Mouse (Mus musculus): Measurements from ENCODE around the gene Col4a3bp. TPM values are rescaled to one million over a fixed set of nuclear protein-coding genes. Genes with fewer than 3 reads are reported as not detected.

The Col4a3bp gene
- total and polyA plus RNA-seq, 3 experiments: 7.0 to 14.8 (median 11.9) TPM

GRCm38 (mm10) chr13:96675756-96676155, 133.3 kb downstream of the Col4a3bp start:
- Histone ChIP-seq H3K4me2 (ENCODE audit: insufficient read depth, low read depth, poor library complexity, severe bottlenecking) (no peak overlapping the region), H3K9me3 (replicated peaks; ENCODE audit: low read length) (no peaks in the 10 kb centered on the region), H3K4me3 (replicated peaks in 1 of 3; ENCODE audit: low read depth in 2 of 3, low read length in 2 of 3, poor library complexity in 1 of 3) (no peak overlapping the region), H3K9ac (ENCODE audit: insufficient read depth, low read depth) (no peak overlapping the region), H3K27me3 (replicated peaks) (no peaks in the 10 kb centered on the region), H3K79me2 (replicated peaks; ENCODE audit: control insufficient read depth, extremely low read depth, insufficient read depth, poor library complexity, severe bottlenecking) (no peaks in the 10 kb centered on the region), H3K36me3 (replicated peaks in 1 of 2; ENCODE audit: control insufficient read depth in 1 of 2, insufficient read depth in 1 of 2, low read length in 1 of 2) (no peaks in the 10 kb centered on the region), H3K27ac (ENCODE audit: insufficient read depth, low read depth) (no peak overlapping the region), H3K4me1 (ENCODE audit: control insufficient read depth in 1 of 2, insufficient read depth in 2 of 2) (peaks cover 10 to 29% of the 10 kb centered on the region in 2 experiments)
- in situ Hi-C loops (cut with MboI; ENCODE audit: low pct_ligation_motif_present, low pct_unique_long_range_greater_than_20kb, low sequenced_read_pairs): no loop called here
- no peak for TF ChIP-seq HCFC1 (IDR thresholded peaks at IDR 0.05; ENCODE audit: low read depth, low read length)
- no peak for TF ChIP-seq SMC3 (IDR thresholded peaks at IDR 0.05; ENCODE audit: low read depth, low read length)
- no peak for TF ChIP-seq ZKSCAN1 (IDR thresholded peaks at IDR 0.05; ENCODE audit: borderline replicate concordance, low read depth, low read length)
- no peak for TF ChIP-seq MXI1 (IDR thresholded peaks at IDR 0.05; ENCODE audit: low read depth, low read length)
- no peak for TF ChIP-seq KAT2A (IDR thresholded peaks at IDR 0.05; ENCODE audit: insufficient replicate concordance, low read length)
- no peak for TF ChIP-seq CHD2 (IDR thresholded peaks at IDR 0.05; ENCODE audit: low read length)
- no peak for TF ChIP-seq TCF12 (IDR thresholded peaks at IDR 0.05; ENCODE audit: low read depth, low read length)
- no peak for TF ChIP-seq PAX5 (IDR thresholded peaks at IDR 0.05; ENCODE audit: low read length)
- no peak for TF ChIP-seq ELF1 (IDR thresholded peaks at IDR 0.05; ENCODE audit: low read depth, low read length)
- no peak for TF ChIP-seq ETS1 (conservative IDR thresholded peaks at IDR 0.05; ENCODE audit: low read depth, low read length)
- no peak for TF ChIP-seq POLR2A (IDR thresholded peaks at IDR 0.05; ENCODE audit: low read depth, low read length)
- no peak for TF ChIP-seq TBP (conservative IDR thresholded peaks at IDR 0.05; ENCODE audit: low read depth, low read length)
- no peak for TF ChIP-seq ZNF384 (IDR thresholded peaks at IDR 0.05; ENCODE audit: low read depth, low read length)
- no peak for TF ChIP-seq CTCF (conservative IDR thresholded peaks at IDR 0.05 in 1 of 2, IDR thresholded peaks at IDR 0.05 in 1 of 2; ENCODE audit: low read depth in 2 of 2, low read length in 2 of 2)
- no peak for TF ChIP-seq UBTF (IDR thresholded peaks at IDR 0.05; ENCODE audit: low read depth, low read length)
- TF ChIP-seq USF1 (IDR thresholded peaks at IDR 0.05; ENCODE audit: low read depth, low read length): no peak
- TF ChIP-seq E2F4 (IDR thresholded peaks at IDR 0.05; ENCODE audit: insufficient replicate concordance, low read depth, low read length): no peak
- TF ChIP-seq IRF4 (IDR thresholded peaks at IDR 0.05; ENCODE audit: low read depth, low read length): no peak
- TF ChIP-seq BHLHE40 (IDR thresholded peaks at IDR 0.05; ENCODE audit: low read depth, low read length): no peak
- no peak for DNase-seq (ENCODE audit: extremely low read depth)
- dilution Hi-C loops (cut with MboI; ENCODE audit: extremely low pct_ligation_motif_present, extremely low pct_unique_long_range_greater_than_20kb, low sequenced_read_pairs): no loop called here

GRCm38 (mm10) chr13:96677071-96677470, 134.7 kb downstream of the Col4a3bp start:
- dilution Hi-C loops (cut with MboI; ENCODE audit: extremely low pct_ligation_motif_present, extremely low pct_unique_long_range_greater_than_20kb, low sequenced_read_pairs): no loop called here
- H3K36me3 ChIP-seq (replicated peaks in 1 of 2; ENCODE audit: control insufficient read depth in 1 of 2, insufficient read depth in 1 of 2, low read length in 1 of 2): no peaks in the 10 kb centered on the region

More at GRCm38 (mm10) chr13:96677071-96677470, 134.7 kb downstream of the Col4a3bp start:
- Histone ChIP-seq H3K27me3 (replicated peaks) (no peaks in the 10 kb centered on the region), H3K4me2 (ENCODE audit: insufficient read depth, low read depth, poor library complexity, severe bottlenecking) (no peak overlapping the region), H3K9ac (ENCODE audit: insufficient read depth, low read depth) (no peak overlapping the region), H3K4me3 (replicated peaks in 1 of 3; ENCODE audit: low read depth in 2 of 3, low read length in 2 of 3, poor library complexity in 1 of 3) (no peak overlapping the region), H3K4me1 (ENCODE audit: control insufficient read depth in 1 of 2, insufficient read depth in 2 of 2) (peaks cover 2 to 19% of the 10 kb centered on the region in 2 experiments; a peak in 3 of 4 replicates), H3K27ac (ENCODE audit: insufficient read depth, low read depth) (no peak overlapping the region), H3K9me3 (replicated peaks; ENCODE audit: low read length) (no peaks in the 10 kb centered on the region), H3K79me2 (replicated peaks; ENCODE audit: control insufficient read depth, extremely low read depth, insufficient read depth, poor library complexity, severe bottlenecking) (no peaks in the 10 kb centered on the region)
- no peak for TF ChIP-seq MYC (IDR thresholded peaks at IDR 0.05; ENCODE audit: low read depth, low read length)
- TF ChIP-seq CHD2 (IDR thresholded peaks at IDR 0.05; ENCODE audit: low read length): no peak
- no peak for TF ChIP-seq MAFK (IDR thresholded peaks at IDR 0.05; ENCODE audit: insufficient replicate concordance, low read length)
- no peak for TF ChIP-seq CHD1 (IDR thresholded peaks at IDR 0.05; ENCODE audit: low read depth, low read length)
- TF ChIP-seq USF2 (conservative IDR thresholded peaks at IDR 0.05; ENCODE audit: low read depth, low read length): no peak
- TF ChIP-seq CTCF (conservative IDR thresholded peaks at IDR 0.05 in 1 of 2, IDR thresholded peaks at IDR 0.05 in 1 of 2; ENCODE audit: low read depth in 2 of 2, low read length in 2 of 2): no peak
- no peak for TF ChIP-seq PAX5 (IDR thresholded peaks at IDR 0.05; ENCODE audit: low read length)
- TF ChIP-seq JUN (IDR thresholded peaks at IDR 0.05; ENCODE audit: insufficient read depth, low read depth, low read length): no peak
- TF ChIP-seq IRF4 (IDR thresholded peaks at IDR 0.05; ENCODE audit: low read depth, low read length): no peak
- TF ChIP-seq USF1 (IDR thresholded peaks at IDR 0.05; ENCODE audit: low read depth, low read length): no peak
- no peak for TF ChIP-seq ZC3H11A (IDR thresholded peaks at IDR 0.05; ENCODE audit: low read depth, low read length)
- no peak for TF ChIP-seq TBP (conservative IDR thresholded peaks at IDR 0.05; ENCODE audit: low read depth, low read length)
- TF ChIP-seq GABPA (IDR thresholded peaks at IDR 0.05; ENCODE audit: insufficient replicate concordance, low read depth, low read length): no peak
- TF ChIP-seq ZNF384 (IDR thresholded peaks at IDR 0.05; ENCODE audit: low read depth, low read length): no peak
- in situ Hi-C loops (cut with MboI; ENCODE audit: low pct_ligation_motif_present, low pct_unique_long_range_greater_than_20kb, low sequenced_read_pairs): no loop called here
- no peak for DNase-seq (ENCODE audit: extremely low read depth)

Data from CH12.LX (cell line).